Mouse (Mus musculus) liver, embryonic 14.5 days (tissue): ENCODE data around the gene E130114P18Rik.

Experiments used
- CTCF ChIP-seq: IDR thresholded peaks from 2 replicates; pipeline ENCODE4 v1.5.1; 2016; ENCODE audit warnings: antibody characterized with exemption, low read depth, control low read depth
- EP300 ChIP-seq: IDR thresholded peaks from 2 replicates; pipeline ENCODE4 v1.6.1; 2016; ENCODE audit warnings: antibody characterized with exemption, low read depth

DNA sequence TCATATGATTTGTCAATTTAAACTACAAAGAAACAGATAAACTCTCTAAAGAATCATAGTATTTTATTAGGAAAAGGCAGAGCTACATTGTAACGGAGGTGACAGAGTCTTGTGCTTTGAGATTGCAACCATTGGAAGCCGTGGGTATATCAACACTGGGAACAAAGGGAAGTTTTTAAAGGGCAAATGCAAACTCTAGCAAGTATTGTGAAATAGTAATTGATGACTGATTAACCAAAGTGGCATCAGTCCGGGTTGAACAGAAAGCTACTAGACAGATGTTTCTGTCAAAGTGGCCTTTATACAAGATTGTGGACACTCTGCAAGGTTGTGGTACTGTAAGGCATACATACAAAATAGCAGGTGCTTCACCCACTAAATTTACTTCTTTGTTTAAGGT, 162.8 kb downstream of the E130114P18Rik start:
- no peak for TF ChIP-seq CTCF
- no peak for TF ChIP-seq EP300
